Mouse (Mus musculus): ENCODE results near the gene Kctd7. TPM values are rescaled to one million over a fixed set of nuclear protein-coding genes. Genes with fewer than 3 reads are reported as not detected.

Gene Kctd7
- polyA plus RNA-seq, 1 experiment from 2014 or later: 5.1 TPM

GRCm38 (mm10) chr5:130154286-130154685 lies 9.6 kb downstream of the Kctd7 start:
- H3K9ac ChIP-seq (replicated peaks; ENCODE audit: low read depth): no peak overlapping the region
- ATAC-seq: no peak
- no peak overlapping the region for H3K27ac ChIP-seq (ENCODE audit: low read length)
- no peak overlapping the region for H3K4me3 ChIP-seq (ENCODE audit: low read depth, low read length)
- 67% methylated on average over 2 of the region's 2 CpGs for WGBS
- H3K9me3 ChIP-seq (ENCODE audit: low read length): no peaks in the 10 kb centered on the region
- H3K36me3 ChIP-seq (ENCODE audit: insufficient read depth, low read length): 0 out of 2 replicates have a peak, but pooled peaks cover 3% of the 10 kb centered on the region
- H3K4me1 ChIP-seq (ENCODE audit: insufficient read depth, low read depth, low read length): no peaks in the 10 kb centered on the region
- no peak overlapping the region for H3K4me2 ChIP-seq (replicated peaks; ENCODE audit: low read depth, low read length)
- no peak for TF ChIP-seq EP300 (IDR thresholded peaks at IDR 0.05)
- no peak for TF ChIP-seq CTCF (IDR thresholded peaks at IDR 0.05)
- no peak for DNase-seq (ENCODE audit: low spot score)
- no peaks in the 10 kb centered on the region for H3K27me3 ChIP-seq (replicated peaks; ENCODE audit: insufficient read depth, low read length)

- H3K4me3 ChIP-seq (ENCODE audit: low read depth, low read length): no peak overlapping the region
- no peak for TF ChIP-seq EP300 (IDR thresholded peaks at IDR 0.05)
- no peak for TF ChIP-seq CTCF (IDR thresholded peaks at IDR 0.05)
- no peak overlapping the region for H3K4me2 ChIP-seq (replicated peaks; ENCODE audit: low read depth, low read length)
- DNase-seq (ENCODE audit: low spot score): no peak
- H3K4me1 ChIP-seq (ENCODE audit: insufficient read depth, low read depth, low read length): no peaks in the 10 kb centered on the region
- H3K27me3 ChIP-seq (replicated peaks; ENCODE audit: insufficient read depth, low read length): no peaks in the 10 kb centered on the region
- no peak overlapping the region for H3K9ac ChIP-seq (replicated peaks; ENCODE audit: low read depth)
- no peaks in the 10 kb centered on the region for H3K9me3 ChIP-seq (ENCODE audit: low read length)
- WGBS: 73% methylated on average over 4 of the region's 4 CpGs
- ATAC-seq: no peak
- no peak overlapping the region for H3K27ac ChIP-seq (ENCODE audit: low read length)
- no peaks in the 10 kb centered on the region for H3K36me3 ChIP-seq (ENCODE audit: insufficient read depth, low read length)
These were observed 13.9 kb downstream of the Kctd7 start for GRCm38 (mm10) chr5:130158545-130158944.

GRCm38 (mm10) chr5:130159761-130160201 lies 15.1 kb downstream of the Kctd7 start:
- Histone ChIP-seq H3K9ac (replicated peaks; ENCODE audit: low read depth) (no peak overlapping the region), H3K4me1 (ENCODE audit: insufficient read depth, low read depth, low read length) (no peaks in the 10 kb centered on the region), H3K27me3 (replicated peaks; ENCODE audit: insufficient read depth, low read length) (no peaks in the 10 kb centered on the region), H3K36me3 (ENCODE audit: insufficient read depth, low read length) (no peaks in the 10 kb centered on the region), H3K9me3 (ENCODE audit: low read length) (no peaks in the 10 kb centered on the region), H3K4me3 (ENCODE audit: low read depth, low read length) (no peak overlapping the region), H3K27ac (ENCODE audit: low read length) (no peak overlapping the region), H3K4me2 (replicated peaks; ENCODE audit: low read depth, low read length) (no peak overlapping the region)
- no peak for DNase-seq (ENCODE audit: low spot score)
- ATAC-seq: no peak
- WGBS: 53% methylated on average over 7 of the region's 7 CpGs
- TF ChIP-seq CTCF (IDR thresholded peaks at IDR 0.05) (no peak), EP300 (IDR thresholded peaks at IDR 0.05) (no peak)

- H3K27ac ChIP-seq (ENCODE audit: low read length): no peak overlapping the region
- no peaks in the 10 kb centered on the region for H3K27me3 ChIP-seq (replicated peaks; ENCODE audit: insufficient read depth, low read length)
- H3K4me1 ChIP-seq (ENCODE audit: insufficient read depth, low read depth, low read length): no peaks in the 10 kb centered on the region
- no peaks in the 10 kb centered on the region for H3K36me3 ChIP-seq (ENCODE audit: insufficient read depth, low read length)
- WGBS: 3% methylated on average over 7 of the region's 7 CpGs
- ATAC-seq (peak; percentile 35; the same call in 1 of the 2 replicates), DNase-seq (ENCODE audit: low spot score) (peak; percentile 84)
- H3K9me3 ChIP-seq (ENCODE audit: low read length): no peaks in the 10 kb centered on the region
- H3K4me2 ChIP-seq (replicated peaks; ENCODE audit: low read depth, low read length): no peak overlapping the region
- TF ChIP-seq CTCF (IDR thresholded peaks at IDR 0.05): peak; percentile 93
- no peak for TF ChIP-seq EP300 (IDR thresholded peaks at IDR 0.05)
- no peak overlapping the region for H3K4me3 ChIP-seq (ENCODE audit: low read depth, low read length)
- H3K9ac ChIP-seq (replicated peaks; ENCODE audit: low read depth): no peak overlapping the region
These were observed 19.0 kb downstream of the Kctd7 start for GRCm38 (mm10) chr5:130163670-130164069.

GRCm38 (mm10) chr5:130165213-130165612 lies 20.6 kb downstream of the Kctd7 start:
- H3K9me3 ChIP-seq (ENCODE audit: low read length): no peaks in the 10 kb centered on the region
- no peaks in the 10 kb centered on the region for H3K36me3 ChIP-seq (ENCODE audit: insufficient read depth, low read length)
- 72% methylated on average over 4 of the region's 4 CpGs for WGBS
- no peaks in the 10 kb centered on the region for H3K27me3 ChIP-seq (replicated peaks; ENCODE audit: insufficient read depth, low read length)
- H3K4me2 ChIP-seq (replicated peaks; ENCODE audit: low read depth, low read length): no peak overlapping the region
- TF ChIP-seq EP300 (IDR thresholded peaks at IDR 0.05) (no peak), CTCF (IDR thresholded peaks at IDR 0.05) (no peak)
- no peak overlapping the region for H3K27ac ChIP-seq (ENCODE audit: low read length)
- H3K4me1 ChIP-seq (ENCODE audit: insufficient read depth, low read depth, low read length): no peaks in the 10 kb centered on the region
- DNase-seq (ENCODE audit: low spot score) (no peak), ATAC-seq (no peak)
- no peak overlapping the region for H3K4me3 ChIP-seq (ENCODE audit: low read depth, low read length)
- H3K9ac ChIP-seq (replicated peaks; ENCODE audit: low read depth): no peak overlapping the region

GRCm38 (mm10) chr5:130169109-130169508 lies 24.4 kb downstream of the Kctd7 start:
- WGBS: 28% methylated on average over 6 of the region's 6 CpGs
- no peak overlapping the region for H3K9ac ChIP-seq (replicated peaks; ENCODE audit: low read depth)
- H3K27ac ChIP-seq (ENCODE audit: low read length): 0 out of 2 replicates have a peak overlapping the region, but pooled peaks have one; percentile 20
- no peak overlapping the region for H3K4me3 ChIP-seq (ENCODE audit: low read depth, low read length)
- TF ChIP-seq EP300 (IDR thresholded peaks at IDR 0.05): no peak
- TF ChIP-seq CTCF (IDR thresholded peaks at IDR 0.05): no peak
- peaks cover 11% of the 10 kb centered on the region; the same call in 1 of the 2 replicates for H3K4me1 ChIP-seq (ENCODE audit: insufficient read depth, low read depth, low read length)
- H3K9me3 ChIP-seq (ENCODE audit: low read length): no peaks in the 10 kb centered on the region
- ATAC-seq (no peak), DNase-seq (ENCODE audit: low spot score) (peak; percentile 55)
- H3K4me2 ChIP-seq (replicated peaks; ENCODE audit: low read depth, low read length): no peak overlapping the region
- no peaks in the 10 kb centered on the region for H3K27me3 ChIP-seq (replicated peaks; ENCODE audit: insufficient read depth, low read length)
- H3K36me3 ChIP-seq (ENCODE audit: insufficient read depth, low read length): no peaks in the 10 kb centered on the region
